Mouse (Mus musculus): ENCODE data around the gene Olfr975.
"Not testable (repeated sequence)": the region's sequence is repeated elsewhere in the genome, so short reads cannot be mapped to it uniquely, and the experiment has no call there.

Olfr975 gene

GRCm38 (mm10) chr9:39951946-39952345, at the start of gene Olfr975:
Gene Olfr975 (minus strand): TSS chr9:39952046.
- DNase-seq (ENCODE audit: low read depth, low spot score), result no peak

GRCm38 (mm10) chr9:39991813-39992212, 40.0 kb upstream of the Olfr975 start, which contains the start of gene Olfr978:
Gene Olfr978 (plus strand): TSS chr9:39992113.
- DNase-seq (ENCODE audit: low read depth, low spot score), result no peak

GRCm38 (mm10) chr9:39976581-39977145, 24.8 kb upstream of the Olfr975 start:
- DNase-seq (ENCODE audit: low read depth, low spot score), result not testable (repeated sequence)

- not testable (repeated sequence) for DNase-seq (ENCODE audit: low read depth, low spot score)
Measured at GRCm38 (mm10) chr9:39961033-39961432, 9.2 kb upstream of the Olfr975 start, which contains the start of gene Olfr976. Gene Olfr976 (minus strand): TSS chr9:39961133.

- no peak for DNase-seq (ENCODE audit: low read depth, low spot score)
Measured at GRCm38 (mm10) chr9:39937201-39937600, 14.6 kb downstream of the Olfr975 start, which contains the start of gene Olfr974. Gene Olfr974 (plus strand): TSS chr9:39937501.

- DNase-seq (ENCODE audit: low read depth, low spot score), result not testable (repeated sequence)
Measured at GRCm38 (mm10) chr9:39928837-39929236, 23.0 kb downstream of the Olfr975 start.

GRCm38 (mm10) chr9:39927975-39928836, 23.6 kb downstream of the Olfr975 start:
- DNase-seq (ENCODE audit: low read depth, low spot score), result not testable (repeated sequence)

- no peak for DNase-seq (ENCODE audit: low read depth, low spot score)
Measured at GRCm38 (mm10) chr9:39909939-39910338, 41.9 kb downstream of the Olfr975 start.

- no peak for DNase-seq (ENCODE audit: low read depth, low spot score)
Measured at GRCm38 (mm10) chr9:39907036-39907435, 44.8 kb downstream of the Olfr975 start, which contains the start of gene Olfr229. Gene Olfr229 (plus strand): TSS chr9:39907336.

- peak; percentile 9 for DNase-seq (ENCODE audit: low read depth, low spot score)
Measured at GRCm38 (mm10) chr9:39905106-39905505, 46.7 kb downstream of the Olfr975 start.

Data from 3T3-L1 (cell line).